Mouse (Mus musculus): ENCODE data around the gene Cux1. TPM values are rescaled to one million over a fixed set of nuclear protein-coding genes. Genes with fewer than 3 reads are reported as not detected.

The Cux1 gene
- total RNA-seq, 2 experiments from 2014 or later: 66.0 to 68.2 TPM

DNA sequence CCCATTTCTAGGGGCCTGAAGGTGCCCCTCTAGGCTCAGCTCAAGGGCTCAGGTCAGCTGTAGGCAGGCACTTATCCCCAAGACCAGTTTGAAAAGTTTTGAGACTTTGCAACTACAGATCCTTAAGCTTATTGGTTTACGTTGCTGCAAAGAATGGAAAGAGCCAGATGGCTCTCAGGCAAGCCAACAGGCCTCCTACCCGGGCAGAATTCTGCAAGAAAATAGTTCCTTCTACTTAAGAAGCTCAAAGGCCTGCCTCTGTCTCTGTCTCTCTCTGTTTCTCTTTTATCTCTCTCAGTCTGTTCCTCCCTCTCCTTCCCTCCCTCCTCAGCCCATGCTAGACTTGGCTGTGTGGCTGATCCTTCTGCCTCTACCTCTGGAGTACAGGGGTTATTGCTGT is 49.8 kb downstream of the Cux1 start:
- intact Hi-C loops (cut with DNase I; ENCODE audit: low total_unique reads): no loop called here
- DNase-seq: no peak

DNA sequence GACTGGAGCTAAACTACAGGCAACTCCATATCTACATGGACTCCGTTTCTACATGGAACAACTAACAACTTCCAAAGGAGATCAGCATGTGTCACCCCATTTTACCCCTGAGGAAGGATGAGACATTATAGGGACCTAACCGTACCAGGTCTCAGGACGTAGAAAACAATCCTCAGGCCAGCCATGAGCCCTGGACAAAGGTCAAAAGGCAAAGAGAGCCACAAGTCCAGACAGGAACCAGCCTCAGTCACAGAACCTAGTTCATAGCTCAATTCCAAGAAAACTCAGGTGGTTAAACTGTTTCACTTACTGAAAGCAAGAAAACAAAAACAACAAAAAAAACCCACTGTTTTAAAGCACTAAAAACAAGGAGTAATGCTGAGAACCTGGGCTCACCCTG is 50.7 kb downstream of the Cux1 start:
- intact Hi-C loops (cut with DNase I; ENCODE audit: low total_unique reads): no loop called here
- no peak for DNase-seq

DNA sequence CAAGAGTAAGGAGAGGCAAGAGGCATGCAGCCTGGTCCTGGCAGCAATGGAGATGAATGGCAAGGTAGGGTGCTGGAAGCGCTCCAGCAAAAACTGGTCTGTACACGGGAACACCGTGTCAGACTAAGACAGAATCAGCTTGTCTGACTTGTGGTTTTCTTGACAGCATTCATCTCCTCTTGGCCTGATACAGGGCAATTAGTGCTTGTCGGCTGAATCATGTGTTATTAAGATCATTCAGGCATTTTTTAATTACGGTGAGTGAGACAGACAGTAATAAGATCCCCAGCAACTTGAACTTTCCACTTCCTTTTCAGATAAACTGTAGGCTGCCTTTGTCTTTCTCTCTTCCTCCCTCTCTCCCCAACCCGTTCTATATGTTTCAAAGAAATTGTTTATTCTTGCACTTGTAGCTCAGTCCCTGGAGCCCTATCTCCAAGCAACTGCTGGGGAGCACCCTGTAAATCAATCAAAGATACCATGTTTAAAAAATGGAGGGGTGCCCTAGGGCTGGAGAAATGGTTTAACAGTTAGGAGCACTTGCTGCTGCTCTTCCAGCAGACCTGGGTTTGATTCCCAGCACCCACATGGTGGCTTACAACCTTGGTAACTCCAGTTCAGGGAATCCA is 53.1 kb downstream of the Cux1 start:
- DNase-seq: no peak
- intact Hi-C loops (cut with DNase I; ENCODE audit: low total_unique reads): no loop called here

DNA sequence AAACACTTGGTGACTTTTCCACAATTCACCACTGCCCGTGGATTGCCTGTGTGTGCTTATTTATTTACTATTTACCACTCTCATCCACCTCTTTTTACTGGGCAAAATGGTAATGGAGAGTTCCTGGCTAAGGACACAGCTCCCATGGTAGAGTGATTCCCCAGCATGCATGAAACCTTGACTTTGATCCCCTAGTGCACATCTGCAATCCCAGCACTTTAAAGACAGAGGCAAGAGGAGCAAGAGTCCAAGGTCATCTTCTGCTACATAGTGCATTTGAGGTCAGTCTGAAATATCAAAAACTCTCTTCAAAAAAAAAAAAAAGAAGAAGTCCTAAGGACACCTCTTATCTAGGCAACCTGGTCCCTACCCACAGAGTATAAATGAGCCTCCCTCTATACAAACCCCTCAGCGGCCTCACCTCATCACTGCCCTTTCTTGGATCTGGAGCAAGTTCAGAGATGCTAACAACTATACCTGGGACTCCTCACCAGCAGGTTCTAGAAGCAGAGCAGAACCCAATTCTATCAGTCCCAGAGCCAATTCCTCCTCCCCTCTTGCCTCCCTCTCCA is 55.1 kb downstream of the Cux1 start:
- no peak for DNase-seq
- intact Hi-C loops (cut with DNase I; ENCODE audit: low total_unique reads): no loop called here

DNA sequence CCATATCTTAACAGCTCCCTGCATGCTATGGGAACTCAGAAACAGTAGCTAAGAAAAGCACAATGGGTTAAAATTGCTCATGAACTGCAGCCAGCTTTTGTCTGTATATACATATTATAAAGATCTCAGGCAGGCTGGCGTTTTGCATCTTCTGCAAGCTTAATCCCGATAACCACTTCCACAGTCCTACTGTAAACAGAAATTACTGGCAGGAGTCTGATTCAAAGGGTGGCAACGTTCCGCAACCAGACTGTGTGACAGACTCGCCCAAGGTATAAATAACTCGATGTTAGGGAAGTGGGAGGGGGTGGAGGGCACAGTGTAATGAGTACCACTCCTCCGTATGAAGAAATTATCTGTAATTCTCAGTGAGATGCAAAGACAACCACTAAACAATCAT is 55.9 kb downstream of the Cux1 start:
- intact Hi-C loops (cut with DNase I; ENCODE audit: low total_unique reads): no loop called here

DNA sequence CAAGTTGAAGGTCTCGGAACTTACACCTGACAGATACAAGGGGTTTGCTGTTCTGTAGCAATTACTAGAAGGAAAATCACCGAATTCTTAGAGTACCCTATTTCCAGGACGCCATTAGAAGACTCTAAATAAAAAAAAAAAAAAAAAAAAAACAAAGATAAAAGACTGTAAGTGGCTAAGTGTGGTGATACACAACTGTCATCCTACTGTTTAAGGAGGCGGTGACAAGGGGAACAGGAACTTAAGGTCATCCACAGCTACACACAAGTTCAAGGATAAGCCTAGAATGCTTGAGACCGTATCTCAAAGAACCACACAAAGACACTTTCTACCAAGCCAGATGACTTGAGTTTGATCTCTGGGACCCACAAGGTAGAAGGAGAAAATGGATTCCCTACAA is 56.7 kb downstream of the Cux1 start:
- DNase-seq: no peak
- intact Hi-C loops (cut with DNase I; ENCODE audit: low total_unique reads): no loop called here

More for the DNA sequence above, 55.9 kb downstream of the Cux1 start:
- DNase-seq: no peak

DNA sequence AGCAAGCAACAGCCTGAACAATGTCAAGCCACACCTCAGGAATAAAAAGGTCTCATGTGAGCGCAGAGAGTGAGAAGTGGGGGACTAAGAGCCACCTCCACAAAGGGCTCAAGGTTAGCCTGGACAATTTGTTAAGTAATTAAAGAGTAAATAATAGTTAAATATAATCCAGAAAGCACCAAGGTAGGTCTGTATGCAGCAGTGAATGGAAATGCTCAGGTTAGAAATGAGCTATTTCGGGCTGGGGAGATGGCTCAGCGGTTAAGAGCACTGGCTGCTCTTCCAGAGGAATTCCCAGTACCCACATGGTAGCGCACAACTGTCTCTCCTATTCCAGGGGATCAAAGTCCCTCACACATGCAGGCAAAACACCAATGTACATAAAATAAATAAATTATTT is 59.7 kb downstream of the Cux1 start:
- DNase-seq: no peak

DNA sequence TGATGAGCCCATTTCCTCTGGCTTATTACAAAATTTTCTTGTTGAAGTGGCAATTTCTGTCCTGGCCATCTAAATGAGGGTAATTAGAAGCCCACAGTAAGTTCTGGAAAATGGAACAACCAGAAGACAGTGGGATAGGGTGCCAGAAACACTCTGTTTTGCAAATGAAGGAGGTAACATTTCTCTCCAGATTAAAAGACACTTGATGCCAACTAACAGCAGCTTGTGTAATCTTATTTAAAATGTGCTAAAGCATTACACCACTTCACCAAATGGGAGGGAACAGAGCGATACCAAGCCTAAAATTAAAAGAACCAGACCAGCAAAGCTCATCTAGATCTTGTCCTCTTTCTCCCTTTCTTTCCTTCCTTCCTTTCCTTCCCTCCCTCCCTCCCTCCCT is 61.0 kb downstream of the Cux1 start:
- DNase-seq: no peak
- intact Hi-C loops (cut with DNase I; ENCODE audit: low total_unique reads): no loop called here

More for the DNA sequence above, 59.7 kb downstream of the Cux1 start:
- intact Hi-C loops (cut with DNase I; ENCODE audit: low total_unique reads): no loop called here

DNA sequence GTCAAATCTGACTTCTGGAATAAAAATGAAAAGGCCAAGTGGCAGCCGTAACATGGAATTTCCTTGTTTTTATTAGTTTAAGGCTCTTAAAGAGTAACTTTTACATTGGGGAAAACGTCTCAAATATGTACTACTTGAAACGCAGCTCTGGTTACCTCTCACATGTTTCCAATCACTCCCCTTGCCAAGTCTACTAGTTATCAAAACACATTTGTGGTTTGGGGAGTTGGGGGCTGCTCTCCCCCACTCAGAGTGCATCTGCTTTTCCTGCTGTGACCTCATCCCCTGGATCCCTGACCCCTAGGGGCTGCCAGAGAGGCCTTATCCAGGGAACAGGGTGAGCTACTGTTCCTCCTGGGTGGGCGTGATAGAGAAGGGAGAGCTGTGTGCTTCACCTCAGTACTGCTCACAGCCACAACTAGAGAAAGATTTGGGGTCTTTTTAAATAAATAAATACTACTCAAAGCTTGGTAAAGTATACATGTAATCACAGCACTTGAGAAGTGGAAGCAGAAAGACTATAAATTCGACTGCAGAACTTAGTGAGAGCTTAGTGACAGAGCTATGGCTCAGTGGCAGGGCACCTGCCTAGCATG is 64.7 kb downstream of the Cux1 start:
- DNase-seq: no peak
- intact Hi-C loops (cut with DNase I; ENCODE audit: low total_unique reads): no loop called here

DNA sequence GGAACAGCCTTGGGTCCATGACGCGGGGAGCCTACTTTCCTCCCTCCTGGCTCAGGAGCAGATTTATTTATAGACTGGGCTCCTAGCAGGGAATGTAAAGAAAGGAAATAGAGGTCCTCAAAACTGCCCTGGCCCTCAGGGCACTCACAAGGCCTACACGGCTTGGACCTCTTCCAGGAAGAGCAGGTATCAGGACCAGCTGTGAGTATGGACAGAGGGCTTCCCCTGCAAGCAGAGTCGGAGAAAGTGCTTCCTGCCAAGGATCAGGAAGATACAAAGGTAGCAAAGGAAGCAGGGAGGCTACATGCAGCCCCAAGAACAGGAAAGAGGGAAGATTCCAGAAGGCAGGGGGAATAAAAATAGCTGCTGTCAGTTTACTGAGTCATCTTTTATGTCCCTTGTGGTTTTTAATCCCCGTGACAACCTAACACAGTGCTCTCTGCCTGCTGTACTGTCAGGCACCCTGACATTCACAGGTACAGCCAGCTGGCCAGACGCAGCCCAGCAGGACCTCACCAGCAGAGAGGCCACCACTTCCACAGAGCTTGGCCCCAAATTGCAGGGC is 66.9 kb downstream of the Cux1 start:
- intact Hi-C loops (cut with DNase I; ENCODE audit: low total_unique reads): no loop called here
- no peak for DNase-seq

DNA sequence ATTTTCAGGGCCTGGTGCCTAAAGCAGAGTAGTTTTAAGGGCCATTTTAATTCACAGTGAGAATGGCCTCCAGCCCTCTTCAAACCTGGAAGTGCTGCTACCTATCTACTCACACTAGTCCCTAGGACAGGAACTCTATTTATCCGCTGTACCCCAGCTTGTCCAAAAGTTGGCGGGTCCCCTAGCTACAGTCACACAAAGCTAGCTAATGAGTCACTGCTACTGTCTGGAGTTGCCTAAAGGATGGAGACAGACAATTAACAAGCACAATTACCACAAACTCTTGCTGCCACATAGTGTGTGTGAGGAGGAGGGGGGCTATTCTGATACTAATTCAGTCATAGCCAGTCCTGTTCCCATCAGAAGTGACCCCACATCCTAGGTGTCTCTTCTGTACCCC is 68.0 kb downstream of the Cux1 start:
- no peak for DNase-seq
- intact Hi-C loops (cut with DNase I; ENCODE audit: low total_unique reads): no loop called here

DNA sequence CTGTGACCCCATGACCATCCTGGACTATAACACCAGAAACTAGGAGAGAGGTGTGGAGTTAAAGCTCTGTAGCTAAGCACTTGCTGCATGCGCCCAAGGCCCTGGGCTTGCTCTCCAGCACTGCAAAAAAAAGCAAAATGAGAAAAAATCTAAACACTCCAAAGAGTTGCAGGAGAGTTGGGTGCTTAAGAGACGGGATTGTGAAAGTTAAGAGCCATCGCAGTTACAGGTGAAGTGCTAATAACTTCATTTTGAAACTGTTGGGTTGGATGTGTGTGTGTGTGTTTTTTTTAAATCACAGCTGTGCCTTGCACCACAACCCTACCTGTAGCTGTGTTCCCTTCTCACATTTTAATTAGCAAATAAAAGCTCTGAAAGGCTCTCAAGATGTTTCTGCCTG is 68.5 kb downstream of the Cux1 start:
- intact Hi-C loops (cut with DNase I; ENCODE audit: low total_unique reads): no loop called here
- no peak for DNase-seq

DNA sequence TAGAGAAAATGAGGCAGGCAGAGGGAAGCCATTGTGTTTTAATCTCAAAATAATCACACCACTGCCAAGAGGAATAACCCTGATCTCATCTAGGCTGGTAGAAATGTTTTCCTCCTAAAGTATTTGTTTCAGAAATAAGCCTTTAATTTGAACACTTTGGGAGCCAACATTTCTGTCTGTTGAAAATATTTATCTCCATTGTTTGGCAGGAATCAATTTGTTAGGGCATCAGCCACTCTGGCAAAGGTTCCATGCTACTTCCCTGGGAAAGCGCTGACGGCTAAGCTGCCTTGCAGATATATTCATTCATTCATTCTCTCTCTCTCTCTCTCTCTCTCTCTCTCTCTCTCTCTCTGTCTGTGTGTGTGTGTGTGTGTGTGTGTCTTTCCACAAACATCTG is 70.0 kb downstream of the Cux1 start:
- intact Hi-C loops (cut with DNase I; ENCODE audit: low total_unique reads): no loop called here
- DNase-seq: no peak

DNA sequence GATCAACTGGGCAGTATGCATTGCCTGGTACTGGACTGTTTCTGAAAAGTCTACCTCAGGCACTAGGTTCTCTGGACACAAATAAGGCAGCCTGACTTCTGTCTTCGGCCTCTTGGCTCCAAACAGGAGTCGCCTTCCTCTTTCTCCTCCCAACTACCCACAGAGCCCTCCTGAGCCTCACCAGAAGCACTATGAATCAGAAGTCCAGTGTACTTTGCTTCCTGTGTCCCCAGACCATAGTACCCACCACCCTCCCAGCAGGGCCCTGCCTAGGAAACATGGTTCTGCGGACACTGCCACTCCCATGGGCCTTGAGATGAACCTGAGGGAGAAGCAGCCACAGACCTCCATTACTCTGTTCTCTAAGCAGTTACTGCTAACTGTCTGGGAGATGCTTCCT is 71.7 kb downstream of the Cux1 start:
- no peak for DNase-seq
- intact Hi-C loops (cut with DNase I; ENCODE audit: low total_unique reads): no loop called here

DNA sequence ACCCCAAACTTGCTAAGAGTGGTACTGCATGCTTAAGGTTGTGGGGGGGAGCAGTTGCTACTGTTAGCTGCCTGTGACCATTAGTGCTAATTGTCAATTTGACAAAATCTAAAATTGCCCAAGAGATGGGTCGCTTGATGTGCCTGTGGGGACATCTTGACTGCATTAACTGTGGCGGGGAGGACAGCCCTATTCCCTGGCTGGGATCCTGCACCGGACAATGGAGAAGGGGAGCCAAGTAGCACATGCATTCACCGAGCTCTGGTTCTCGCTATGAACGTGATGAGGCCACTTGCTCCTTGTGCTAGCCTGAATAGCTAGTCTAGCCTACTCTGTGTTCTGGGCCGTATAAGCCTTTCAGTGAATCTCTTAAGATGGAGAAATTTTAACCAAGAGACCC is 72.4 kb downstream of the Cux1 start:
- DNase-seq: no peak
- intact Hi-C loops (cut with DNase I; ENCODE audit: low total_unique reads): no loop called here

DNA sequence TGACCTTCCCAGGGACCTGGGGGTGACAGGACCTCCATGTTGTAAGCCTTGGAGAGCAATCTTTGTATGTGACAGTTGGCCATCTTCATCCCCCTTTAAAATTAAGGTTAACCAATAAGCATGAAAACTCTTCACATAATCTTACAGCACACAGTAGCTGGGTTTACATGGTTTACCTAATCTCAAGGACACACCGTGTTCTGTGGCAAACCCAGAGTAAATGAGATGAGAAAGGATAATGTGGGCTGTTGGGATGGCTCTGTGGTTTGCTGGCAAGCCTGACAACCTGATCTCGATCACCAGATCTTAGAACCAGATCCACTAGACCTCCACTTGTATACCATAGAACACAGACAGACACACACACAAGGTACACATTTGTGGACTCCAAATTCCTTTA is 73.0 kb downstream of the Cux1 start:
- intact Hi-C loops (cut with DNase I; ENCODE audit: low total_unique reads): no loop called here

DNA sequence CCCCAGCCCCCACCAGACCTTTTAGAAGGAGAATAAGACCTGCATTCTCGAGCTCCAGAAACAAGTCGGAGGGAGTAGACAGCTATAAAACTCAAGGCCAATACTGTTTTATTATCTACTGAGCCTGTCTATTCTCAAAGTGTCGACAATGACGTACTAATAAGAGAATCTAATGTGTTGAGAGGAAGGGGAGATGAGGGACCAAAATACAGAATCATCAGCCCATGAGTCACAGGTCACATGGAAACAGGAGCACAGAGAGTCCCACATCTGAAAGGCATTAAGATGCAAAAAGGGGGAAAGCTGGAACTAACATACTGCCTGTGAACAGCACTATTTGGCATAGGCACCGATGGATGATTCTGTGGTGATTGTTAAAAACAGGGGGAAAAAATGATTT is 77.8 kb downstream of the Cux1 start:
- no peak for DNase-seq
- intact Hi-C loops (cut with DNase I; ENCODE audit: low total_unique reads): no loop called here

More for the DNA sequence above, 73.0 kb downstream of the Cux1 start:
- no peak for DNase-seq

DNA sequence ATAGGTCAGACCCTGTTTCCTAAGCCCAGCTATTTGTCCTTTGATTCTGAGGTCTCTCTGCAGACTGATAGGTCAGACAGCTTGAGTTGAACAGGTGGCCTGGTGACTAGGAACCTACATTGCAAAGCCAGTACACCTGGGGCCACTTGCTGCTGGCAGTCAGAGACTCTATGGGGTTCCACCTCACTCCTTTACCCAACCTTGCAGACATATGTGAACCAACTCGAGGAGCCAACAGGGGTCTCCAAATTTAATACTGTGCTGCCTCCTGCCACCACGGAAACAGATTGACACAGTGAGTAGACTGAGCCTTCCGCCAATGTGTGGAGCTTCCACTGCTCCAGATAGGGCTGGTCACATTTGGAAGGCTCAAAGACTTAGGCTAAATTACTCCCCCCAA is 78.6 kb downstream of the Cux1 start:
- intact Hi-C loops (cut with DNase I; ENCODE audit: low total_unique reads): no loop called here
- DNase-seq: no peak

DNA sequence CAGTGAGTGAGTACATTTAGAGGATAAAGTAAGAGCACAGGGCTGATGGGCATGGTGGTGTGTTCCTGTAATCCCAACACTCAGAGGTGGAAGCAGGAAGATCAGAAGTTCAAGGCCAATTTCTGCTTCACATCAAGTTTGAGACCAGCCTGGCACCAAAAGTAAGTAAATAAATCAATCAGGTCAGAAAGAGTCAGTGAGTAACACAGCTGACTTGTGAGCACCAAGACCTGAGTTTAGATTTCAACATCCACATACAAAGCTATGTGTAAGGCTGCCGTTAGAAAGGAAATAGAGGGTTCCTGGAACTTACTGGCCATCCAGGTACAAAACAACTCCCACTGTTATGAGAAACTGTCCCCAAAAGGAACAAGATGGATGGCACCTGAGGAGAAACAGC is 79.1 kb downstream of the Cux1 start:
- DNase-seq: no peak
- intact Hi-C loops (cut with DNase I; ENCODE audit: low total_unique reads): no loop called here

DNA sequence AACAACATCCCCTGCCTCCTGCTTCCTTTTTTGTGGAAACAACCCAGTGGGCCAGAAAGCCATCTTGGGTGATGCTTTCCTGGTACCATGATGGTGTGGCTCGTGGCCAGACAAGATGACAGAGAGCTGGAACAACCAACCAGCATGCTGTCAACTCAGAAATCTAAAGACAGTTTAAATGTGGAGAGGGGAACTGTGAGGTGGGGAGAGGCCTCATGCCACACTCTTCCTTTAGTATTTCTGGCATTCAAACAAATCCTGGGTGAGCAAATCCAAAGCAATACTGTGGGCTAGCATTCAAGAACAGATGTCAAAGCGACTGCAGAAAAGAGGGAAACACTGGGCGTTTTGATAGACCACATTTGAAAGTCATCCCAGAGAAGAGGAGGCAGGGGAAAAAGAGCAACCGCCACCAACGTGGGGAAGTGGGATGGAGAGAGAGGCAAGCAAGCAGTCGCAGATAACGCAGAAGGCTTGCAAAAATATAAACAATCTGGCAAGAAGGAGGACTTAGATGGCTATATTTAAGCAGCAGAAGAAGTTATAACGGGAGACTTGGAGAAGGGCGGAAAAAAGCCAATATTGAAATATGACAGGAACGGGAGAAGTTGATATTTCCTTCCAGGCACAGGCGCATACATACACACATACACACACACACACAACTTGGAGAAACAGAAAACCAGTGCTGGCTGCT is 79.7 kb downstream of the Cux1 start:
- intact Hi-C loops (cut with DNase I; ENCODE audit: low total_unique reads): no loop called here
- DNase-seq: no peak

DNA sequence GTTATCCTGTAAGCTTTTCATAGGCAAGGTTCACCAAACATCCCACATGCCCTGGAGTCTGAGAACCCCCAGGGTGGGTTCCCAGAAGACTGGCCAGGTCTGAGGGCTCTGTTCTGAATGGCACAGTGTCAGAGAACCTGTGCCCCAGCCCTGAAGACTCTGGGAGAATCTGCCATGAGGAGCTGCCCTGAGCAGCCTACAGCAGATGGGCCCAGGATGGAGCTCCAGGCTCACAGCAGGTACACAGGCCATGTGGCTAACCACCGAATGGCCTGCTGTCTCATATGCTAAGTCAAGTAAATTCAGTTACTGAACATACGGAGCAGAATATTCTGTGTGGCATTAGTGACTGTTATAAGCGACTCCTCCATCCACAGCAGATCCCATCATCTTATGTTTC is 80.9 kb downstream of the Cux1 start:
- intact Hi-C loops (cut with DNase I; ENCODE audit: low total_unique reads): no loop called here
- DNase-seq: no peak
